Mouse (Mus musculus) left cerebral cortex, adult 11 months (tissue): Measurements from ENCODE around the gene Slc39a11.
"Not testable (repeated sequence)": the region's sequence is repeated elsewhere in the genome, so short reads cannot be mapped to it uniquely, and the experiment has no call there.

ENCODE experiments used
- DNase-seq: peaks from one replicate; pipeline ENCODE4 v3.0.0; 2022; ENCODE audit warnings: low spot score

The Slc39a11 gene

DNA sequence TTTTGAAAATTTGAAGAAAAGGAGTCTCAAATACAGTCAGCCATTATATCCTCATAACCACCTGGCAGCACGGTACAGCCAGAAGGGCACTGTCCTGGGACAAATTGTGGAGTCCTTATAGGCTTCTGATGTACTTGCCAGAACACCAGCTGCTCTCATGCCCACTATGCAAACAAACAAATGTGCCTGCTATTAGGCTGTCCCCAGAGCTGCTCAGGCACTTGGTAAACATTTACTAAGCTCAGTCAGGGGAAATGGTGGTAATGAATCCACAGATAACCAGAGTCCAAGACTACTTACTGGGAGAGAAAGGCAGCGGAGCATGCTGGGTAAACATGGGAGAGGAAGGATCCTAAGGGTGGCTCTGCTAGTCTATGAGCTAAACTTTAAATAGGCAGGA is 17.2 kb upstream of the Slc39a11 start:
- DNase-seq: no peak

DNA sequence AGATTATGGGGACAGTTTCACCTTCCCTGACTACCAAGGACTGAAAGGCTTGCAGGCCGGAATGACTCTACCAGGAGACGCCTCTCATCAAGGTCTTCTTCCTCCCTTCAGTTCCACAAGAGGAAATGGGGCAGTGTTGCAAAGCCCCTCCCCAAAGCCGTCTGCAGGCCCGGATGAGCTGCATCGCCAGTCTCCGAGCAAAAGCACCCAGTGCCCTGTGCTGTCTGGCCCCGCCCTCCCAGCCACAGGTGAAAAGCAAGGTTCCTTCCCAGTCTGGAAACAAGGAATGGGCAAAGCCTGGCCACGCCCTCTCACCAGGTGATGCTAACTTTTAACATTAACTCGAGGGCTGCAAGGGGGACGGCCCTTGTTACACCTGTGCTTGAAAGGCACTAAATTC is 16.8 kb upstream of the Slc39a11 start:
- no peak for DNase-seq

DNA sequence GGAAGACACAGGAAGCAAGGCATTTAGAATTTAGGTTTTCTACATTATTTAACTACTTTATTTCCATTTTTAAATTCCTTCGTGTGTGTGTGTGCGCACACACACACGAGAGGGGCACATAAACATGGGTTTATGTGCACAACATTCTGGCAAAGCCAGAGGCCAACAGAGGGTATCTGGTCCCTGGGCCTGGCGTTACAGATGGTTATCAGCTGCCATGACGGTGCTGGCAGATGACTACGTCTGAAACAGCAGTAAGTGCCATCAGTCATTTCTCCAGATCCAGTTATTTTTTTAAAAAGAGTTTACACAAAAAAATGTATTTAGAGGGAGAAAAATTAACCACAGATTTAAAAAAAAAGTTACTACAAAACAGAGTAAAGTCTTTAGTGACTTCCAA is 16.3 kb upstream of the Slc39a11 start:
- DNase-seq: no peak

DNA sequence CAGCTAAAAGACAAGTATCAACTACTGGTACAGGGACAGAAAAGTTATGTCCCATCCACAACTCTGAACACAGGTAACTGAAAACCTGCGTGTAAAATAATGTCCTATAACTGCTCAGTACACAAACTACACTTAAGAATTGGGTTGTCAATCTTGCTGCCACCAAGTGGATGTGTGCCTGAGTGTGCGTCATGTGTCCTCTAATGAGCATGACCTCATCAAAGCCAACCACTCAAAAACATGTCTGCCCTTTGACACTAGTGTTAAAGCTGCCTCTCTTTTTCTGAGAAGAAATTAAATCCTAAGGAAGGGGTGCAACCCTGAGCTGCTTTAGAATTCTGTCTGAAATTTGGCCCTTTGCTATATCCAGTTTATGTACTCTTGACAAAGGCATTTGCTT is 14.4 kb upstream of the Slc39a11 start:
- no peak for DNase-seq

DNA sequence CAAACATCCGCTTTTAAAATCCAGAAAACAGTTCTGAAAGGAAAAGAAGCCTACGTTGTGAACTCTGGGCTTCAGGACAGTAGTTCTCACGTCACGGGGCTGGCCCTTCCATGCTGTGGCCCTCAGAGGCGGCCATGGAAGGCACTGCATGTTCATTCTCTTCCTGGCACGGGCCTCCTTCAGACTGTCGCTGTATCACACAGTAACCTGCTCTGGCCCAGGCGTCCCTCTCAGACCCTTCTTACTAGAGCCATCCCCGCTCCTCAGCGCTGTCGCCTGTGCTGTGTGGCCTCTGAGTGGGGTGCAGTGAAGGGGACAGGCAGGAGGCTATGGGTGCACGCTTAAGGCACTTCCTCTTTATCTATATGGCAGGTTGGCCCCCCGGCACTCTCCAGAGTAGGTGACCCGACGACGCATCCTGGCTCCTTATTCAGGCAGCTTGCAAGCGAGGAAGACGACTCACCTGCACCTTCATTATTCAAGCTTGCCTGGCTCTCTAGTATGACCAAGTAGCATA is 12.0 kb upstream of the Slc39a11 start:
- DNase-seq: no peak

DNA sequence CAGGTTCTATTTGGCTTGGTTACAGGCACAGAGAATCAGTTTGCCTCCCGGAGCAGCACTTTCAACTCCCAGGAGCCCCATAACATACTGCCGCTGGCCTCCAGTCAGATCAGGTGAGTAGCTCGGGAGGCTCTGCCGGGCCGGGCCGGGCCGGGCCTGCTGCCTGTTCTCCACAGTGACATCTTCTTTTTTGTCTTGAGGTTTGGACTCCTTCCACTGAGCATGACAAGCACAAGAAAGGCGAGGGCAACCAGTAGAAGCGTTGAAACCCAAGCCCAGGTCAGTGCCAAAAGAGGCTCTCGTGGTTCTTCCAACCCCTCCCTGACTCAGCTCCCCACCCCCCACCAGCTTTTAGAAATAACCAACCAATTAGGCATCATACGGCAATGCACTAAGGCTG is 11.1 kb upstream of the Slc39a11 start:
- DNase-seq: no peak

DNA sequence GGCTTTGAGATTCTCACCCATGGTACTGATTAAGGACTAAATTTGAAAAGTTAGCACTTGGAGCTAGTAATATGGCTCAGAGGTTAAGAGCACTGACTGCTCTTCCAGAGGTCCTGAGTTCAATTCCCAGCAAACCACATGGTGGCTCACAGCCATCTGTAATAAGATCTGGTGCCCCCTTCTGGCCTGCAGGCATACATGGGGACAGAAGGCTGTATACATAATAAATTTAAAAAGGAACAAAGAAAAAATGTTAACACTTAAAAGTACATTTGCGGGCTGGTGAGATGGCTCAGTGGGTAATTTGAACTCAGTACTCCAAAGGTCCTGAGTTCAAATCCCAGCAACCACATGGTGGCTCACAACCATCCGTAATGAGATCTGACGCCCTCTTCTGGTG is 10.3 kb upstream of the Slc39a11 start:
- not testable (repeated sequence) for DNase-seq

DNA sequence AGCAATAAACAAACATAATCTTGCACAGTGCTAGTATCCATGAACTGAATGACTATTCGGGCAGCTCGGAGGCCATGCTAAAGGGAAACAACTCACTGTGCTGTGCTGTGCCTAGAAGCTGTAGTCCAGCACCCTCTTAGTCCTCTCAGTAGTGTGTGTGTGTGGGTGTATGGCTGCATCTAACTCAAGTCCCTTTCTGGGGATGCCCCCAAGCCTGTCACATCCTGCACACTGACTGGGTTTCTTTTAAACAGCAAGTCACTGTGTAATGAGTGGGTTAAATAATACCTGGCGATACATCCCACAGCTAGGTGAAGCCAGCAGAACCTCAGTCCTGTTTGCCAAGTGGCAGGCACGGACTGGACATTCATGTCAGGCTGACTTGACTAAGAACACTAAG is 8.9 kb upstream of the Slc39a11 start:
- no peak for DNase-seq

DNA sequence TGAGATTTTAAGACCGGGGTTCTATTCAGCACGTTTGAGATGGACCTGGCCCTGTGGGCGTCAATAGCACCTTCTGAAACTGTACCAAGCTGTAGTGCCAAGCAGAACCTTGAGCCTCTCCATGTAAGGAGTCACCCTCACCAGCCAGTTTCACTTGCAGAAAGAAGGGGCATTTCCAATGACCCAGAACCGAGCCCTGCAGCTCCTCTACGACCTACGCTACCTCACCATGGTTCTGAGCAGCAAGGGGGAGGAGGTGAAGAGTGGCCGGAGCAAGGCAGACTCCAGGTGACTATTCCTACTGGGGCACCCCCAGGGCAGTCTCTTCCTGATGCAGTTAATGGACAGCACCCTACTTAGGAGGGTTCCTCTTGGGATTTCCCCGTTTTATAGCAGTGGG is 8.4 kb upstream of the Slc39a11 start:
- DNase-seq: no peak

DNA sequence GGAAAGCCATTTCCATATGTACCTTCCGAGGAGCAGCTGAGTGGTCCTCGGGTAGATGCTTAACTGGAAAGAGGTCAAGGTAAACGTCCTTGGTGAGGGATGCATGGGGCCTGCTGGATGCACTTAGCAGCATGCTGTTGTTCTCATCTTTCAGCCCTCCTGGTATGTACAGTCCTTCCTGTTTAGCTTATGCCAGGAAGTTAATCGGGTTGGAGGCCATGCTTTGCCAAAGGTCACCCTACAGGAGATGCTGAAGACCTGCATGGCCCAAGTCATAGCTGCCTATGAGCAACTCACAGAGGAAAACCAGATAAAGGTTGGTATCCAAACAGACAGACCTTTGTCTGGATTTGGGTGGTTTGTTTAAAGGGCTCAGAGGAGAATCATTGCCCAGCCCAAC is 7.3 kb upstream of the Slc39a11 start:
- DNase-seq: no peak

DNA sequence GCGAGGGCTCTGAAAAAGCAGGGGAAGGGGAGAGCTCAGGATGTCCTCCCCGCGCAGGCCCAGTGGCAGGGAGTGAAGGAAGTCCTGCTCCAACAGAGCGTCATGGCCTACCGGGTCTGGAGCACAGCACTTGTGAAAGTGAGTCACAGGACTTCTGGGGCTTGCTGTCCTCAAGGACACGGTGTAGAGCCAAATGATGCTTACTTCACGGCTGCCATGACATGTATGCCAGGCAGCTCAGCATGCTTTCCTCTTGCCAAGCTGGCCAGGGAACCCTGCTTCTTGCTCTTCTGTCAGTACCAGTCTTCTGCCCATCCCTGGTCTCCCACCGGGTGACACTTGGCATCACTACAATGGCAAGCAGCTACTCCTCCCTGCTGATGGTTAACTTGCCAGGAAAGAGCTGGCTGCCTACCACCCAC is 6.6 kb upstream of the Slc39a11 start:
- DNase-seq: no peak

DNA sequence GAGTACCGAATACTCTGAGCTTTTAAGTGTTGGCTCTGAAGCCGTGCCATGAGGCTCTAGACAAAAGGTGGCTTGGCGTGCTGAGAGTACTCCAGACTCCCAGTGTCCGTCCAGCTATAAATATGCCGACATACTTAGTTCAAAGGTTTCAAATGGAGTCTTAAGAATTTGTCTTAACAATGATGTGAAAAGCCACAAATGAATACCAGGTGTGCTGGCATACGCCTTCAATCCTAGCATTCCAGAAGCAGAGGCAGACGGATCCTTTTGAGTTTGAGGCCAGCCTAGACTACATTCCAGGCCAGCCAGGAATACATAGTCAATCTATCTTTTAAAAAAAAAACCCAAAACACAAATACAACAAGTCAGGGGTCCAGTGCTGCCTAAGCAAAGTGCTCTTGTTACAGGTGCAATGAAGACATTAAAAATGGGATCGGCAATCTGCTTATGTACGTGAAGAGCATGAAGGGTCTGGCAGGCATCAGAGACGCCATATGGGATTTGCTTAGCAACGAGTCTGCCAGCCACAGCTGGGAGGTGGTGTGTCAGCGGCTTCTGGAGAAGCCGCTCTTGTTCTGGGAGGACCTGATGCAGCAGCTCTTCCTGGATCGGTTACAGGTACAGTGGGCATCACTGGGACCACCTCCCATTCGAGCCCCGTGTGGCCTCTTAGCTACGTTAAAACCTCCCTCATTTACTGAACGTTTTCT is 4.8 kb upstream of the Slc39a11 start:
- no peak for DNase-seq

DNA sequence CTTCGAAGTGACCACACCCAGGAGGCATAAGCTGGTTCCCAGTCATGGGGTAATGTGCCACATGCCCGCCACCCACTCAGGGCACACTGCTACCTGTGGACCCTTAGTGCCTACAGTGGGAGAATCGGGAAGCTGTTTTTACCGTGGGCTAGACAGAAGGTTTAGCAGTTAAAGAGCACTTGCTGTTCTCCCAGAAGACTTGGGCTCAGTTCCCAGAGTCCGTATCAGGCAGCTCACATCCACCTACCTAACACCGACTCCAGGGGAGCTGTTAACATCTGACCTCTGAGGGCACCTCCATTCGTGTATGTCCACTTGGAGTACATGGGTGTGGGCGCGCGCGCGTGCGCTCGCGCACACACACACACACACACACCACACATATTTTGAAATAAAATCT is 4.2 kb upstream of the Slc39a11 start:
- DNase-seq: no peak

DNA sequence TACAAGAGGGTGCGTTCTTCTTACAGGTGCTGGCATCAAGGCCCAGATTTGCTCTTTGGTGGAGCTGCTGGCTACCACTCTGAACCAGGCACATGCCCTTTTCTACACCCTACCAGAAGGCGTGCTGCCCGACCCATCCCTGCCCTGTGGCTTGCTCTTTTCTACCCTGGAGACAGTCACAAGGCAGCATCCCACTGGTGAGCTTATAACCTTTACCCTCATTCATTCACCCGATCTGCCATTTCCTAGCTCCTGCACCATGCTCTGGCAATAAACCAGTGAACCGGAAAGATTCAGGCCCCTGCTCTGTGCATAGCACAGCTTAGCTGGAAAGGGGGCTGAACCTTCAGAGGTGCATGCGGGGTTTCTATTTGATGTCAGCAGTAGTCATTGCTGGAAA is 2.6 kb upstream of the Slc39a11 start:
- DNase-seq: no peak

DNA sequence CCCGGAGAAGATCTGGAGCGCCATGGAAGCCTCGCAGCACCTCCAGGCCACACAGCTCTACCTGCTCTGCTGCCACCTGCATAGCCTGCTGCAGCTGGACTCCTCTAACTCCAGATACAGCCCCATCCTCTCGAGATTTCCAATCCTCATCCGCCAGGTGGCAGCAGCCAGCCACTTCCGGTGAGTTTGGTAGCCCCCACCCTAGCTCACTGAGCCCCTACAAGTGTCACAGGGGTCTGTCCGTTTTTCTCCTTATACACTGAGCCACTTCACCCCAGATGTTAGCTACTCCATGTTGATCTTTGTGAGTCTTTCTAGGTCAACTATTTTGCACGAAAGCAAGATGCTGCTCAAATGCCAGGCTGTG is 2.0 kb upstream of the Slc39a11 start:
- no peak for DNase-seq

DNA sequence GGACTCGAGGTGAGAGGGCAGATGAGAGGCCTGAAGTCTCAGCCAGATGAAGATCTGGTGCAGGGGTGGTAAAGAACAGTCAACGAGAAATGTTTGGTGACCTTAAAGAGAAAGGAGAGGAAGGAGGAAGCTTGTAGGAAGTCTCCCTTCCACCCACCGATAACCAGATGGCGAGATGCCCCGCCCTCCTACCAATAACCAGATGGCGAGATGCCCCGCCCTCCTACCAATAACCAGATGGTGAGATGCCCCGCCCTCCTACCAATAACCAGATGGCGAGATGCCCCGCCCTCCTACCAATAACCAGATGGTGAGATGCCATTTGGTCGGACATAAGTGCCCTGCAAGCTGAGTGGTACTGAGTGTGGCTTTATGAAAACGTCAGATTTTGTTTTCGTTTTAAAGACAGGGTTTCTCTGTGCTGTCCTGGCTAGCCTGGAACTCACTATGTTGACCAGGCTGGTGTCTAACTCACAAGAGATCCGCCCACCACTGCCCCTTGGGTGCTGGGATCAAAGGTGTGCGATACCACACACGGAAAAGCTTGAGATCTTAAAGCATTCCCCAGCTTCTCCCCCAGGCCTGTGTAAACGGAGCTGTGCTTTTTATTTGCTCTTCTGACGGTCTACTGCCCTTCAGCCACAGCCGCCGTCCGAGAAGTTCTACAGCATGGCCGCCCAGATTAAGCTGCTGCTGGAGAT is 1.5 kb upstream of the Slc39a11 start:
- no peak for DNase-seq

DNA sequence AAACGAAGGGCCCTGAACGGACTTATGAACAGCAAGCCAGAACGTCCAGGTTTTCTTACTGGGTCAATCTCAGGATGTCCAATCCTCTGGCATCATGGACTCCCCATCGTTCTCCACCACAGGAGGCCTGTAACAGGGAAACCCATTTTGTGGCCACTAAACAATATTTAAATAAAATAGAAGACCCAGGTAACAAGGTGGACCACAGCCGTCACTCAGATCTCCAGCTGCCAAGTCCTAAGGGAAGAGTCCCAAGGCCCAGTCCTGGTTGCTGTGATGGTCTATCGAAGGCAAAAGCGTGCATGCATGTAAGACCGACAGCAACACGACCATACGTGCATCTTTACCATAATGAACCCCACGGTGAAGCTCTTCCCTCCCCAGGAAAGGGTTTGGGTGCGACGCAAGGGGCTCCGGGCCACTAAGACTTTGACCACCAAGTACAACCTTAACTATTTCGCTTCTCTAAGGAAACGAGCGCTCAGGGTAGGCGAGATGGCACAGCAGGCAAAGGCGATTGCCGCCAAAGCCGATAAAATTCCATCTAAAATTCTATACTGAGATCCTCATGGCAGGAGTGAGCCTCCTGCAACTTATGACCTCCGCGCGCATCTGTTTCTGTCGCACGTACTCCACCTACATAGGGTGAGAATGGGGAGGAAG is 1.1 kb downstream of the Slc39a11 start, which contains the start of gene Cog1:
Gene Cog1, plus strand, starts transcription at position 480 of the 663 bp plus-strand sequence.
- DNase-seq: no peak

DNA sequence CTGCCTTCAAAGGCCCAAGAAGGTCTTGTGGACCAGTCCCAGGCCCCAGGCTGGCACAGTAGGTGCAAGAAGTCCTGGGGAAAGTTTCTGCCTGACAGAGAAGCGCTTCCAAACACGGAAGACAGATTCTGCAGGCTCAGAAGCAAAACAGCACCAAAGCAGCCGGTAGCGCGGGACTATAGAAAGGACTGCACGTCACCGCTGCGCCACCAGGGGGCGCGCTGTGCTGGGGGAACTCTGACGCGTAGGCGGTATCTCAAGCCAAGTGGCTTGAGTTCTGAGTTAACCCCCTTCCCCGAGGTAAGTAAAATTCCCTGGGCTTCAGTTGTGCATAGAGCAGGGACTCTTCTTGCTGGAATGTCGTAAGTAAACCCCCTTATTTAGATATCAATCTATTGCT is 1.7 kb downstream of the Slc39a11 start:
- no peak for DNase-seq

DNA sequence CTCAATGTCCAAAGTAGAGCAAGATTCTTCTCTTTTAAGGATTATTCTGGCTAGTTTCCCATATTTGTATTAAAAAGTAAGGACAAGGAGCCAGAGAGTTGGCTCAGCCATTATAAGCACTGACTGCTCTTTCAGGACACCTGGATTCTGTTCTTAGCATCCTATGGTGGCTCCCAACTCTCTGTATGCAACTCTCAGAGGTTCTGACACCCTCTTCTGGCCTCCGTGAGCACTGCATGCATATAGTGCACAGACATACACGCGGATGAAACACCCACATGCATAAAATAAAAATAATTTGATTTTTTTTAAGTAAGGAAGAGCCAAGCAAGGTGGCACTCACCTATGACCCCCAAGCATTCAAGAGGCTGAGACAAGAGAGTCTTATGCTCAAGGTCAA is 4.7 kb downstream of the Slc39a11 start:
- no peak for DNase-seq

DNA sequence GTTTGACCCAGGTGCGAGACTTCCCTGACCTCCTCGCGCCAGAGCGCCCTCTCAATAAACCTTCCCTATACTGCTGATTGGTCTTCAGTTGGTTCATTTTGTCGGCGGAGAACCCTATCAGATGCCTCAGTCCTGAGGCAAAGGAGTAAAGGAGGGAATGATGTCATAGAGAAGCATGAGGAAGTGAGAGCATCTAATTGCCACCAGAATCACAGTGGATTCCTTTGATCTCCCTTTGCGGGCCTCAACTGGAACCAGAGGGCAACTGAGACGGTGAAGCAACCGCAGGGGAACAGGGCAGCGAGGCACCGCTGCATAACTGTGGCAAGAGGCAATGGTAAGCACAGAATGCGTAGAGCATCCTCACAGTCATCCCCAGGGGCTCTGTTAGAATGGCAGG is 11.2 kb downstream of the Slc39a11 start:
- no peak for DNase-seq

DNA sequence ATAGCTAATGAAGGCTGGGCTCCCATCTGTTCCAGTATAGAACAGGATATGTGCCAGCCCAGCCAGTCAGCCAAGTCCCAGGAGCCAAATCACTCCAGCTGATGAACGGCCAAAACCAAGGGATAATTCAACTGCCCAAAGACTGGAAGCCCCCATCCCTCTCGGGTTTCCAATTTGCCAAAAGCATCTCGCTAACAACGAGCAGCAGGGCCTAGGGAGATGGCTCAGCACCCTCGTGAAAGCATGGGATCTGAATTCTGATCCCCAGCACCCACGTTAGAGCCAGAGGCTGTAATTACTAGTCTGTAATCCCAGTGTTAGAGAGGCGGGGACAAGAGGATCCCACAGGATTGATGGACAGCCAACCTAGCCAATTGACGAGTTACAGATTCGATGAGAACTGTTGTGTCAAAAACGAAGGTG is 15.2 kb downstream of the Slc39a11 start:
- DNase-seq: no peak

DNA sequence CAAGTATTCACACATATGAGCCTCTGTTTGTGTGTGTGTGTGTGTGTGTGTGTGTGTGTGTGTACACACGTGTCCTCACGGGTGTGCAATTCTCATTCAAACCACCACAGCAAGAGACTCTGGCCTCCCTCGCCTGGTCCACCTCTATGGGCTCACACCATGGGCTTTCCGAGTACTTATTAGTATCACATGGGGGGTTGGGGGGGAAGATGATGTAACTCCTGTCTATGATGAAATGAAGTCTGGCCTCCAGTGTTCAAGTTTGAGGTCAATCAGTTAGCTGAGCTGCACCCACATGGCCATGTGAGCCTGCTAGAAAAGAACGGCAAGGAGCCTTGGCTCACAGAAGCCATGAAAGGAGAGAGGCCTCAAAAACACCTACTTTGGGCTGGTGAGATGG is 16.5 kb downstream of the Slc39a11 start:
- no peak for DNase-seq

DNA sequence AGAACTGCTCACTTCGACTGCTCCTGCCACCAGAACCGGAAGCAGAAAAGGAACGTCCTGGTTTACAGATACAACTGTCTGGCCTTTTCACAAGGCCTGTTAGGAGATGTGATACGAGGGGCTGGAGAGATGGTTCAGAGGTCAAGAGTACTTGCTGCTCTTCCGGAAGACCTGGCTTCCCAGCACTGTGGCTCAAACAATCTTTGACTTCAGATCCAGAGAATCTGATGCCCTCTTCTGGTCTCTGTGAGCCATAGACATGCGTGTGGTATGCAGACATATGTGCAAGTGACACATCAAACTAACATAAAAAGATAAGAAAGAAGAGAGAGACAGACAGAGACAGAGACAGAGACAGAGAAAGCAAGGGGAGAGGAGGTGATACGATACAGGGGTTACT is 17.6 kb downstream of the Slc39a11 start:
- DNase-seq: no peak
